Mouse (Mus musculus) myocyte (in vitro differentiated cells): ENCODE data around the gene Gm49601.

Experiments used
- CEBPB ChIP-seq: IDR thresholded peaks from 2 replicates; pipeline ENCODE4 v1.6.1; 2011; ENCODE audit warnings: mild to moderate bottlenecking, moderate library complexity; ENCODE audit not compliant: poor library complexity, insufficient read depth, severe bottlenecking
- E2F4 ChIP-seq: IDR thresholded peaks from one replicate; pipeline ENCODE4 v1.6.1; 2011; ENCODE audit warnings: mild to moderate bottlenecking, control low read depth, moderate library complexity; ENCODE audit not compliant: insufficient read depth
- MAX ChIP-seq: IDR thresholded peaks from one replicate; pipeline ENCODE4 v1.6.1; 2011; ENCODE audit warnings: low read depth, mild to moderate bottlenecking, control low read depth
- MYOD1 ChIP-seq, 3 experiments: IDR thresholded peaks; one replicate each; pipeline ENCODE4 v1.6.1; 2011; ENCODE audit warnings: control low read depth in 2 of 3, low read depth in 2 of 3, mild to moderate bottlenecking in 2 of 3, moderate library complexity in 1 of 3; ENCODE audit not compliant: insufficient read length in 2 of 3, control insufficient read depth in 1 of 3
- MYOG ChIP-seq, 3 experiments: IDR thresholded peaks; one replicate each; pipeline ENCODE4 v1.6.1; 2011; ENCODE audit warnings: control low read depth in 2 of 3, low read depth in 2 of 3, mild to moderate bottlenecking in 2 of 3; ENCODE audit not compliant: insufficient read length in 2 of 3, control insufficient read depth in 1 of 3, insufficient read depth in 1 of 3
- POLR2A ChIP-seq: IDR thresholded peaks from one replicate; pipeline ENCODE4 v1.6.1; 2011; ENCODE audit warnings: low read depth, mild to moderate bottlenecking, control low read depth, moderate library complexity; ENCODE audit not compliant: insufficient read length
- REST ChIP-seq: IDR thresholded peaks from one replicate; pipeline ENCODE4 v1.6.1; 2011; ENCODE audit warnings: mild to moderate bottlenecking, control low read depth, moderate library complexity; ENCODE audit not compliant: insufficient read depth, insufficient read length
- TCF12 ChIP-seq: IDR thresholded peaks from one replicate; pipeline ENCODE4 v1.6.1; 2011; ENCODE audit warnings: mild to moderate bottlenecking, control low read depth; ENCODE audit not compliant: poor library complexity, insufficient read depth, severe bottlenecking
- USF1 ChIP-seq: IDR thresholded peaks from one replicate; pipeline ENCODE4 v1.6.1; 2011; ENCODE audit warnings: low read depth, mild to moderate bottlenecking, control low read depth, moderate library complexity

DNA sequence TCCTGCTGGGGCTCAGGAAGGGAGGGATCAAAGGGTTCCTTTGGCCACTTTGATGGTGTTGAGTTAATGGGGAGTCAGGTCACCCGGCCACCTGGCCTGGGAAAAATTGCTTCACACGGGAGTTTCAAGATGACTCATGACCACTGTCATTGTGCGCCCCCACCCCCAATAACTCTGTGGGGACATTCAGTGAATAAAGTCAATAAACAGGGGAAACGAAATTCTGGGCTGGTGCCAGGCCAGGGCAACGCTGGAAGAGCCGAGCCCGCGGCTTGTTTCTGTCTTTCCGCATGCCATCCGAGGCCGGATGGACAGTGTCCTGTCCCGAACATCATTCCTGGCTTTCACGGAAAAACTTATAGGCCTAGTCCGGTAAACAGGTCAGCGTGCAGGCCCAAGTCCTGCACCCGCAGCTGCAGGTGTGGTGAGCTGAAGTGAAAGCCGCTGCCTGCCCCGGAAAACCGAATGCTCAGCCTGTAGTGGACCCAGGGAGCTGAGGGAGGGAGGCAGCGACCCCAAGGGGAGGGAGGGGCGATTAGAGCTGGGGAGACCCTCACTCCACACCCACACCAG, 45.1 kb downstream of the Gm49601 start:
- TF ChIP-seq MYOD1 (IDR thresholded peaks at IDR 0.05; ENCODE audit: control insufficient read depth in 1 of 3, insufficient read length in 2 of 3, low read depth in 2 of 3) (no peak), POLR2A (no peak), TCF12 (no peak), E2F4 (no peak), USF1 (no peak), REST (no peak), MAX (no peak), MYOG (IDR thresholded peaks at IDR 0.05; ENCODE audit: control insufficient read depth in 1 of 3, insufficient read depth in 1 of 3, insufficient read length in 2 of 3, low read depth in 2 of 3) (no peak), CEBPB (no peak)
